Mouse (Mus musculus) layer of hippocampus, adult 8-10 months (tissue): Measurements from ENCODE around the gene Dst. TPM values are rescaled to one million over a fixed set of nuclear protein-coding genes. Genes with fewer than 3 reads are reported as not detected.

Source experiments
- microRNA-seq, 2 experiments: library from miRNA; unstranded; fragments of <30 nt; microRNA quantifications; one replicate each; pipeline ENCODE4 v1.2.0; 2022
- total RNA-seq, 4 experiments: library from RNA; stranded (reverse); gene quantifications; 2 replicates each; pipeline ENCODE4 v1.2.4; 2022

The Dst gene
- total RNA-seq, 4 experiments from 2014 or later = 211 to 239 (median 222) TPM

Small RNAs within 50 kb of the gene (microRNA-seq; reads per million reads assigned to microRNA genes)
- gene Mir6896 = 1.3 to 3.3 reads per million in 2 experiments

Other genes with a start within 250 kb of the Dst start
- 1 to 10 TPM; 5.0 to 7.4 (median 6.9) TPM for gene Prim2, start 238.4 kb upstream of the Dst start, total RNA-seq
- 10 to 100 TPM; 28.1 to 35.6 (median 33.3) TPM for gene Rab23, start 188.3 kb upstream of the Dst start, total RNA-seq
- 10 to 100 TPM in 2 of 4 experiments, 1 to 10 TPM in 2; 8.5 to 10.5 (median 9.5) TPM for gene Bag2, start 150.4 kb upstream of the Dst start, total RNA-seq
- gene Zfp451, start 93.6 kb upstream of the Dst start, total RNA-seq = 10 to 100 TPM; 45.9 to 62.3 (median 54.0) TPM
- 10 to 100 TPM; 85.0 to 93.6 (median 85.6) TPM for gene Bend6, start 409 bp upstream of the Dst start, total RNA-seq